Mouse (Mus musculus): ENCODE measurements around the gene Gm20388. TPM values are rescaled to one million over a fixed set of nuclear protein-coding genes. Genes with fewer than 3 reads are reported as not detected.
"Not testable (repeated sequence)": the region's sequence is repeated elsewhere in the genome, so short reads cannot be mapped to it uniquely, and the experiment has no call there.

The Gm20388 gene
- polyA plus RNA-seq, 1 experiment from 2014 or later = 7.4 TPM

- peaks cover 91% of the 10 kb centered on the region for H3K36me3 ChIP-seq
These were observed 3361.3 kb downstream of the Gm20388 start for GRCm38 (mm10) chr8:123271901-123272300.

GRCm38 (mm10) chr8:123274447-123274846 lies 3363.8 kb downstream of the Gm20388 start:
- no peak for ATAC-seq (replicated peaks; ENCODE audit: low FRiP score)
- no peak overlapping the region for H3K4me3 ChIP-seq (replicated peaks)
- no peak overlapping the region for H3K27ac ChIP-seq
- H3K36me3 ChIP-seq = peaks cover 78% of the 10 kb centered on the region
- 75% methylated on average over 5 of the region's 5 CpGs for WGBS
- no peak overlapping the region for H3K9ac ChIP-seq
- H3K9me3 ChIP-seq (replicated peaks) = no peaks in the 10 kb centered on the region
- no peaks in the 10 kb centered on the region for H3K27me3 ChIP-seq
- H3K4me1 ChIP-seq = no peaks in the 10 kb centered on the region; the same call in 1 of the 2 replicates
- H3K4me2 ChIP-seq = no peak overlapping the region

More at GRCm38 (mm10) chr8:123271901-123272300, 3361.3 kb downstream of the Gm20388 start:
- H3K27ac ChIP-seq = 0 out of 2 replicates have a peak overlapping the region, but pooled peaks have one; percentile 32
- H3K27me3 ChIP-seq = no peaks in the 10 kb centered on the region
- 71% methylated on average over 4 of the region's 4 CpGs for WGBS
- no peak overlapping the region for H3K4me3 ChIP-seq (replicated peaks)
- H3K4me2 ChIP-seq = no peak overlapping the region
- no peak overlapping the region for H3K9ac ChIP-seq
- no peaks in the 10 kb centered on the region for H3K9me3 ChIP-seq (replicated peaks)
- no peak; the same call in 1 of the 2 replicates for ATAC-seq (replicated peaks; ENCODE audit: low FRiP score)
- H3K4me1 ChIP-seq = peaks cover 4% of the 10 kb centered on the region

- H3K9ac ChIP-seq = no peak overlapping the region
- no peak for ATAC-seq (replicated peaks; ENCODE audit: low FRiP score)
- no peak overlapping the region for H3K4me2 ChIP-seq
- no peak overlapping the region for H3K4me3 ChIP-seq (replicated peaks)
- H3K9me3 ChIP-seq (replicated peaks) = no peaks in the 10 kb centered on the region
- WGBS = 95% methylated on average over 12 of the region's 12 CpGs
- no peaks in the 10 kb centered on the region; the same call in 1 of the 2 replicates for H3K4me1 ChIP-seq
- H3K27me3 ChIP-seq = no peaks in the 10 kb centered on the region
- no peak overlapping the region for H3K27ac ChIP-seq
- peaks cover 75% of the 10 kb centered on the region for H3K36me3 ChIP-seq
These were observed 3364.5 kb downstream of the Gm20388 start for GRCm38 (mm10) chr8:123275096-123275495.

- ATAC-seq (replicated peaks; ENCODE audit: low FRiP score) = no peak
- Histone ChIP-seq H3K36me3 (peaks cover 71% of the 10 kb centered on the region), H3K4me2 (no peak overlapping the region), H3K4me3 (replicated peaks) (no peak overlapping the region), H3K9me3 (replicated peaks) (no peaks in the 10 kb centered on the region), H3K4me1 (no peaks in the 10 kb centered on the region), H3K27me3 (no peaks in the 10 kb centered on the region), H3K9ac (no peak overlapping the region), H3K27ac (no peak overlapping the region)
- WGBS = 69% methylated on average over 7 of the region's 7 CpGs
These were observed 3367.8 kb downstream of the Gm20388 start for GRCm38 (mm10) chr8:123278445-123278844.

DNA sequence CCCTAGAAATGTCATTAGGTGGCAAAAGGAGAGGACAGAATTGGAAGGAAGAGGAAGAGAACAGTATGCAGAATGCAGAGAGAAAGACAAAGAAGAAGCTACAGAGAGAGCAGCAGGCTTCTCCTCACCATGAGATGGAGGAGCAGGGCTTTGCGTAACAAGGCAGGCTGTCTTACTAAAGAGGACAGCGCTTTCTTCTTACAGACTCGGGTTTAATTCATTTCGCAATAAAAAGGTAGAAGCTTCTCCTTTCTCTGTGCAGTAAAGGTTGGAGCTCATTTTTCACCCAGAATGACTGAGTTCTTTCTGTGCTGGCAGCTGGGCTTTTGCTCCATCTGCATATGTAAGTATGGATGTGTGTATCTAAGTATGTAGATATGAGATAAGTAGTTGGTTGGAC lies 3369.2 kb downstream of the Gm20388 start:
- Histone ChIP-seq H3K4me3 (replicated peaks) (no peak overlapping the region), H3K9me3 (replicated peaks) (no peaks in the 10 kb centered on the region), H3K36me3 (peaks cover 63% of the 10 kb centered on the region), H3K9ac (no peak overlapping the region), H3K4me1 (no peaks in the 10 kb centered on the region), H3K27me3 (no peaks in the 10 kb centered on the region), H3K27ac (no peak overlapping the region), H3K4me2 (no peak overlapping the region)
- ATAC-seq (replicated peaks; ENCODE audit: low FRiP score) = no peak
- 92% methylated on average over 4 of the region's 4 CpGs for WGBS

- no peak overlapping the region for H3K4me3 ChIP-seq (replicated peaks)
- no peak overlapping the region for H3K27ac ChIP-seq
- H3K9me3 ChIP-seq (replicated peaks) = no peaks in the 10 kb centered on the region
- H3K4me1 ChIP-seq = no peaks in the 10 kb centered on the region
- 87% methylated on average over 13 of the region's 13 CpGs for WGBS
- ATAC-seq (replicated peaks; ENCODE audit: low FRiP score) = no peak
- no peak overlapping the region for H3K9ac ChIP-seq
- no peaks in the 10 kb centered on the region for H3K27me3 ChIP-seq
- H3K4me2 ChIP-seq = no peak overlapping the region
- H3K36me3 ChIP-seq = peaks cover 62% of the 10 kb centered on the region
These were observed 3369.9 kb downstream of the Gm20388 start for GRCm38 (mm10) chr8:123280302-123281094.

- not testable (repeated sequence) for H3K27me3 ChIP-seq; H3K27ac ChIP-seq; H3K9me3 ChIP-seq (replicated peaks); H3K4me3 ChIP-seq (replicated peaks); H3K4me1 ChIP-seq; ATAC-seq (replicated peaks; ENCODE audit: low FRiP score); H3K4me2 ChIP-seq; H3K9ac ChIP-seq
- H3K36me3 ChIP-seq = peaks cover 69% of the 10 kb centered on the region
- 88% methylated on average over 5 of the region's 6 CpGs for WGBS
These were observed 3372.4 kb downstream of the Gm20388 start for GRCm38 (mm10) chr8:123282994-123283393.

- 91% methylated on average over 7 of the region's 7 CpGs for WGBS
- Histone ChIP-seq H3K4me2 (no peak overlapping the region), H3K9ac (no peak overlapping the region), H3K9me3 (replicated peaks) (no peaks in the 10 kb centered on the region), H3K27ac (no peak overlapping the region), H3K27me3 (no peaks in the 10 kb centered on the region), H3K4me1 (no peaks in the 10 kb centered on the region), H3K4me3 (replicated peaks) (no peak overlapping the region), H3K36me3 (peaks cover 72% of the 10 kb centered on the region)
- no peak for ATAC-seq (replicated peaks; ENCODE audit: low FRiP score)
These were observed 3373.3 kb downstream of the Gm20388 start for GRCm38 (mm10) chr8:123283991-123284390.

GRCm38 (mm10) chr8:123284493-123284892 lies 3373.9 kb downstream of the Gm20388 start:
- ATAC-seq (replicated peaks; ENCODE audit: low FRiP score) = no peak
- Histone ChIP-seq H3K4me3 (replicated peaks) (no peak overlapping the region), H3K36me3 (peaks cover 74% of the 10 kb centered on the region), H3K4me1 (no peaks in the 10 kb centered on the region), H3K9ac (no peak overlapping the region), H3K27me3 (no peaks in the 10 kb centered on the region), H3K9me3 (replicated peaks) (no peaks in the 10 kb centered on the region), H3K27ac (no peak overlapping the region), H3K4me2 (no peak overlapping the region)
- WGBS = 84% methylated on average over 5 of the region's 5 CpGs

- ATAC-seq (replicated peaks; ENCODE audit: low FRiP score) = no peak
These were observed 3376.7 kb downstream of the Gm20388 start for GRCm38 (mm10) chr8:123287362-123287761.

GRCm38 (mm10) chr8:123290166-123290565 lies 3379.5 kb downstream of the Gm20388 start:
- Histone ChIP-seq H3K27ac (no peak overlapping the region), H3K4me2 (no peak overlapping the region), H3K9ac (no peak overlapping the region), H3K36me3 (peaks cover 88% of the 10 kb centered on the region), H3K4me3 (replicated peaks) (no peak overlapping the region), H3K27me3 (no peaks in the 10 kb centered on the region), H3K4me1 (no peaks in the 10 kb centered on the region), H3K9me3 (replicated peaks) (no peaks in the 10 kb centered on the region)
- ATAC-seq (replicated peaks; ENCODE audit: low FRiP score) = no peak
- WGBS = 88% methylated on average over 4 of the region's 4 CpGs

More at GRCm38 (mm10) chr8:123287362-123287761, 3376.7 kb downstream of the Gm20388 start:
- H3K36me3 ChIP-seq = peaks cover 72% of the 10 kb centered on the region
- H3K9ac ChIP-seq = no peak overlapping the region
- no peaks in the 10 kb centered on the region for H3K27me3 ChIP-seq
- no peaks in the 10 kb centered on the region for H3K4me1 ChIP-seq
- H3K4me3 ChIP-seq (replicated peaks) = no peak overlapping the region
- H3K9me3 ChIP-seq (replicated peaks) = no peaks in the 10 kb centered on the region
- whole genome bisulfite sequencing = 94% methylated on average over 17 of the region's 17 CpGs
- H3K4me2 ChIP-seq = no peak overlapping the region
- H3K27ac ChIP-seq = no peak overlapping the region

- no peak overlapping the region for H3K4me2 ChIP-seq
- no peak overlapping the region for H3K27ac ChIP-seq
- no peaks in the 10 kb centered on the region for H3K9me3 ChIP-seq (replicated peaks)
- no peaks in the 10 kb centered on the region for H3K4me1 ChIP-seq
- no peak for ATAC-seq (replicated peaks; ENCODE audit: low FRiP score)
- 94% methylated on average over 8 of the region's 8 CpGs for WGBS
- peaks cover 91% of the 10 kb centered on the region for H3K36me3 ChIP-seq
- no peaks in the 10 kb centered on the region for H3K27me3 ChIP-seq
- H3K9ac ChIP-seq = no peak overlapping the region
- H3K4me3 ChIP-seq (replicated peaks) = no peak overlapping the region
These were observed 3380.0 kb downstream of the Gm20388 start for GRCm38 (mm10) chr8:123290679-123291078.
